Mouse (Mus musculus): ENCODE measurements around the gene Cnbd2. TPM values are rescaled to one million over a fixed set of nuclear protein-coding genes. Genes with fewer than 3 reads are reported as not detected.

Gene Cnbd2
- 1 to 10 TPM; 3.9 to 5.7 TPM for total RNA-seq (2021)

GRCm38 (mm10) chr2:156312297-156312897 lies at the start of gene Cnbd2, which contains the start of gene Scand1:
TSS of gene Cnbd2 (plus strand) at chr2:156312299.
TSS of gene Scand1 (minus strand) at chr2:156312704.
- DNase-seq, result peak; percentile 86 to 87

GRCm38 (mm10) chr2:156263204-156263893 lies 48.8 kb upstream of the Cnbd2 start:
- DNase-seq, result no peak

GRCm38 (mm10) chr2:156267636-156268035 lies 44.5 kb upstream of the Cnbd2 start:
- DNase-seq, result no peak

GRCm38 (mm10) chr2:156272553-156272952 lies 39.5 kb upstream of the Cnbd2 start:
- no peak for DNase-seq

- peak; percentile 72 to 80 for DNase-seq
Observed at GRCm38 (mm10) chr2:156278226-156279017, 33.7 kb upstream of the Cnbd2 start.

- DNase-seq, result no peak
Observed at GRCm38 (mm10) chr2:156281227-156281626, 30.9 kb upstream of the Cnbd2 start.

- DNase-seq, result no peak
Observed at GRCm38 (mm10) chr2:156285161-156285560, 26.9 kb upstream of the Cnbd2 start.

- no peak for DNase-seq
Observed at GRCm38 (mm10) chr2:156286733-156287132, 25.4 kb upstream of the Cnbd2 start.

- DNase-seq, result no peak
Observed at GRCm38 (mm10) chr2:156288222-156288621, 23.9 kb upstream of the Cnbd2 start.

- DNase-seq, result no peak
Observed at GRCm38 (mm10) chr2:156289552-156290160, 22.4 kb upstream of the Cnbd2 start.

- DNase-seq, result no peak
Observed at GRCm38 (mm10) chr2:156291998-156292397, 20.1 kb upstream of the Cnbd2 start.

- DNase-seq, result no peak
Observed at GRCm38 (mm10) chr2:156295601-156296063, 16.5 kb upstream of the Cnbd2 start.

- DNase-seq, result no peak
Observed at GRCm38 (mm10) chr2:156296190-156296589, 15.9 kb upstream of the Cnbd2 start.

GRCm38 (mm10) chr2:156297653-156298052 lies 14.4 kb upstream of the Cnbd2 start:
- no peak for DNase-seq

GRCm38 (mm10) chr2:156298458-156298857 lies 13.6 kb upstream of the Cnbd2 start:
- peak; percentile 23 to 32 for DNase-seq

GRCm38 (mm10) chr2:156302063-156302462 lies 10.0 kb upstream of the Cnbd2 start:
- DNase-seq, result no peak

- DNase-seq, result no peak
Observed at GRCm38 (mm10) chr2:156304351-156304750, 7.7 kb upstream of the Cnbd2 start.

GRCm38 (mm10) chr2:156305818-156306217 lies 6.3 kb upstream of the Cnbd2 start:
- DNase-seq, result no peak

GRCm38 (mm10) chr2:156307261-156307660 lies 4.8 kb upstream of the Cnbd2 start:
- DNase-seq, result no peak

GRCm38 (mm10) chr2:156309948-156310347 lies 2.2 kb upstream of the Cnbd2 start:
- DNase-seq, result no peak

GRCm38 (mm10) chr2:156310455-156310854 lies 1.6 kb upstream of the Cnbd2 start:
- DNase-seq, result no peak

- DNase-seq, result no peak
Observed at GRCm38 (mm10) chr2:156310945-156311344, 1.2 kb upstream of the Cnbd2 start.

- no peak for DNase-seq
Observed at GRCm38 (mm10) chr2:156311441-156311840, 658 bp upstream of the Cnbd2 start.
